Mouse (Mus musculus): Measurements from ENCODE around the gene Plekhg5.

DNA sequence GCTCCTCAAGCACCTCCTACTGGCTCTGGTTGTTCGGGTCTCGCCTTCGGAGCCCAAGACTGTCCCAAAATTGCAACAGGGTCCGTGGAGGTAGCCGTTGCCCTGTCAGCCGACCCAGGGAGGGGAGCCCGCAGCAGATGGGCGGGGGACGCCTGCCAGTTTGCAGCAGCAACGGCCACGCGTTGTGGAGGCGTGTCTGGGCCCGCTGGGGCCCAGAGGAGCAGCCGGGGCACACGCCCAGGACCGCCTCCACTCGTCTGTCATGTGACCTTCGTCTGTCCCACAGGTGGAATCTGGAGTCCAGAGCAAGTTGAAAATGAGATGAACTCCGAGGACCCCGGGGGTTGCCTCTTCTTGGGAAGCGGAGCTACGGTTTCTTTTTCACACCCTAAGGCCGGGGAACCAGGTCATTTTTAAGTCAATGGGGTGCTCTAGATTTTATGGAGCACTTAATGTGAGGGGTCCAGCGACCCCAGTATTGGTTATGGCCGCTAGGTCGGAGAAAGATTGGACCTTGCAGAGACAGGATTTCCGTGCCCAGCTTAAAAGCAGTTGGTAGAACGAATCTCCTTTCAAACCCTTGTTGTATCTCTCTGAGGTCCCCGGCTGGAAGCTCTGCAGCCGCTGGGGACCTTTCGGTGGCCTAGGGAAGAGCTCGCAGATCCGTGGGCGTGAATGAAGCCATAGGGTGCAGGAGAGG is 86.4 kb downstream of the Plekhg5 start, which contains the start of gene Hes2:
- TF ChIP-seq CTCF (IDR thresholded peaks at IDR 0.05; ENCODE audit: low read depth, low read length) (no peak), POLR2A (IDR thresholded peaks at IDR 0.05; ENCODE audit: borderline replicate concordance, low read depth, low read length) (no peak)
